Mouse (Mus musculus) monocyte, adult 2 months (primary cell): ENCODE results near the gene Pdzrn3.

ENCODE experiments used
- DNase-seq, 2 experiments: peaks; one replicate each; pipeline ENCODE4 v3.0.0; 2022; ENCODE audit warnings: low spot score in 2 of 2, low read depth in 1 of 2

The Pdzrn3 gene

GRCm38 (mm10) chr6:101377167-101377934 lies at the start of gene Pdzrn3:
Gene Pdzrn3, minus strand, starts transcription at chr6:101377897.
- DNase-seq, result no peak

DNA sequence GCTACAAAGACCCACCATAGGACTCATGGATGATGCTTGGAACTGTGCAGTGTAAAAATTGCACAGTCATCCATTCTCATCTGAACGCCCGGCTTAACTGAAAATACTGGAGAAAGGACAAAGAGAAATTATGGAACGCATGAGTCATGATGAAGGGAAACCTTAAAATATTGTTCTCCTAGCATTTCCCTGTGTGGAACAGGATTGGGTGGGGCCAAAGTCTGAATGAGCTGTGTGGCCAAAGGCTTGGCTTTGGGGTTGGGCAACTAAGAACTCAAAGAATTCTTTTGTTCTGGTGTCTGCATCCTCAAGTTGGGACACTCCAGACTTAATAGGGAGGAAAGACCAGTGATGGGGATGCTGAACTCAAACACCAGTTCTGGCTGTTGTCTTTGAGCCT lies 49.6 kb upstream of the Pdzrn3 start:
- DNase-seq, result no peak

- DNase-seq, result no peak
Observed at GRCm38 (mm10) chr6:101426301-101426700, 48.6 kb upstream of the Pdzrn3 start.

GRCm38 (mm10) chr6:101422084-101422954 lies 44.6 kb upstream of the Pdzrn3 start:
- no peak for DNase-seq

DNA sequence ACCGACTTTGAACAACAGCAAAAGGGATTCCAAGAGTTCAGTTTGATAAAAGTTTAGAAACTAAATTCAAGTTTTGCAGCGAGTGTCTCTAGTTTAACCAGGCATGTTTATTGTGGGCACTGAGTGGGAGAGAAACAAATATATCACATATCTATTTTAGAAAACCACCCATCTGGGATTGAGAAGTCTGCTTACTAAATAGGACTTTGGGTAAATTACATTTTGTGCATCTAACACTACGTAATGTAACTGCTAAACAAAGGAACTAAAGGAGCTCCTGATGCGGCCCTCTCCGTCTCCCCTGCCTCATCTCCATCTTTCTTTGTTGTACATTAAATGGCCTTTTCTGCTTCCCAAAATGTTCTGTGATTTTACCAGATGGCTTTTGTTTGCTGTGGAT lies 40.5 kb upstream of the Pdzrn3 start:
- DNase-seq, result no peak

GRCm38 (mm10) chr6:101411701-101412100 lies 34.0 kb upstream of the Pdzrn3 start:
- DNase-seq, result no peak

DNA sequence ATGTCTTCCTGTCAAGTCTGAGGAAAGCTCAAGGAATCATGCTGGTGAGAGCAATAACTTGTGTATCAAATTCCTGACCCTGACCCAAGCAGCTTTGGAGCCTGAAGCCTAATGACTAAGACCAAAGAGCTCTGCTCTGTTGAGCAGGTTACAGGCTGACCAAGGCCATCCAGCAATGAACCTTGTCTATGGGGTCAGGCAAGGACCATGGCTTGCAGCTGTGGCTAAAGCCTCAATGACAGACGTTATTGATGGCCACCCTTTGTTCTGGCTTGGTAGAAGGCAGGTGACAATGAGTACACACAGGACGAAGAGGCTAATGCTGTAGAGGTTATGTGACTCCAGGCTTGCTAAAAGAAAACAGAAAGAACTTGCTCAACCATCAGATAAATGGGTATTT lies 33.4 kb upstream of the Pdzrn3 start:
- DNase-seq, result no peak

DNA sequence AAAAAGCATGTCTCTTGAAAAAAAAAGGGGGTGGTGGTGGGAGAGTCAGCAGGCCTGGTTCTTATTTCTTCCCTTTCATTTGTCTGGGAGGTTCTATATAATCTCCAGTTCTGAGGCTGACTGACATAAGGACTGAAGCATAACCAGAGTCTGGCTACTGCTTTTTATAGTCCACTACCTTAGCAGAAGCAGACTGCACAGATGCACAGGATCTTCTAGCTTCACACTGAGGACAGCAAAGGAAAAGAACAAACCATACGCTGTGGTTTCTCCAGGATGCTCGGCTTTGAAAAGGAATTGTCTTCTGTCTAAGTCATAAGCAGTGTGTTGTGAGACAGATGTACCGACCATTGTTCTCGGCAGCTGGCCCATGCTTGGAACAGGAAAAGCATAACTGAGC lies 19.0 kb upstream of the Pdzrn3 start:
- no peak for DNase-seq

DNA sequence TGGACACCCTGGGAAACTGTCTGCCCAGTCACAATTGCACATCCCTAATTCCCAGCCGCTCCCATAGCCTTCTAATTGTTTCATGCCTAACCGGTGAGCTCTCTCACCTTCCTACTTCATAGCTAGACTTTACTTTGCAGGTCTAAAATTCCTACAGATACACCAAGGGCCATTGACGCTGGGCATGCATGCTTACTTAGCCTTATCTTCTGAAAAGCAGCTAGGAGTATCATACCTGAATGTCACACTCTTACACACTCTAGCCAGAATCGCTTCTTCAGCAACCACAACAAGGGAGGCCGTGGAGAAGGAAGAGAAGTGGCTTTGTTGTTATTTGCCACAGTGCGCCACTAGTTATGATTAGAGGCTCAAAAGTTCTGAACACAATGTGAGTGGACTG lies 18.2 kb upstream of the Pdzrn3 start:
- no peak for DNase-seq

GRCm38 (mm10) chr6:101392801-101393117 lies 15.1 kb upstream of the Pdzrn3 start:
- DNase-seq, result no peak

GRCm38 (mm10) chr6:101392107-101392800 lies 14.6 kb upstream of the Pdzrn3 start:
- no peak for DNase-seq

- no peak for DNase-seq
Observed at GRCm38 (mm10) chr6:101385490-101385889, 7.8 kb upstream of the Pdzrn3 start.

- no peak for DNase-seq
Observed at GRCm38 (mm10) chr6:101384958-101385357, 7.3 kb upstream of the Pdzrn3 start.

GRCm38 (mm10) chr6:101384476-101384875 lies 6.8 kb upstream of the Pdzrn3 start:
- no peak for DNase-seq

GRCm38 (mm10) chr6:101382891-101383290 lies 5.2 kb upstream of the Pdzrn3 start:
- DNase-seq, result no peak

DNA sequence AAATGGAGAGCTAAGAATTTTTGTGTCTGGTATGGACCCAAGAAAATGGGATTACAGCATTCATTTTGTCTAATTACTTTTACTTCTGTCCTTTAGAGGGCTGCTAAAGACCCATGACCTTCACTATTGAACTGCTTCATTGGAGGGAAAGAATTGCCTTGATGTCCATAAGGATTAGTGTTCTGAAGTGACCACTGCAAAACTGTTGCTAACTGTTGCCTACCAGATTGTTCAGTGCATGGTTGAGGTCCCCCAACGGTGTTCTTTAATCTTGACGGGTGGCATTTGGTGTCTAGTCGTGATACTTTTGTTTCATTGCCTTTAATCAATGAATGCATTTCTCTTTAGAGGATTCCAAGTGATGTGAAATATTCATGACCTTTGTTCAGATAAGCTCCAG lies 1.8 kb upstream of the Pdzrn3 start:
- DNase-seq, result no peak

DNA sequence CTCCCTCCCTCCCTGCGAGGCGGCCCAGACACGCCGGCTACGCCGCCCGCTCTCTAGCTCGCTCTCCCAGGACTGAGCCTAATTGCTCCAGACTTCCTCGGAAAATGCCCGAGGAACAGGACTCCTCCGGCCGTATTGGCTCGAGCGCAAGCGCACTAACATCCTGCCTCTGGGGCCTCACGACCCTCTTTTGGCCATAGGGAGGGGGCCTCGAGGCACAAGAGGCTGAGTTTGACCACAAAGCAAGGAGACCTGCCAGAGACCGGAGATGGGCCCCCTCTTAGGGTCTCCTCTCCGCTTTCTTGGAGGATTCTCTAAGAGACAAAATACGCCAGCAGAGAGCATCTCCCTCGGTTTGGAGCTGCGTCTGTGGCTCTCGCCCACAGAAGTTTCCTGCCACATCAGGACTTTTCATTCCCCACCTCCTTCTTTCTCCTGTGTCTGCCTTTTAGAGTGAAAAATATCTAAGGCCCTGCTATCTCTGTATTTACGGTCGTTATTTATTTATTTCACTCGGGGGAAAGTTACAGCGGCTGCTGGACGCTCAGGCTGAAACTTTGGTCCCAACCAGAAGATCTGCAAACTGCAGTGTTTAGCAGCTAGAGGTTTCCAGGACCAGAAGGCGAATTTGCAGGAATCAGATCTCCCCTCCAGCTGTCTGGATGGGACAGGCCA lies 375 bp upstream of the Pdzrn3 start:
- no peak for DNase-seq

DNA sequence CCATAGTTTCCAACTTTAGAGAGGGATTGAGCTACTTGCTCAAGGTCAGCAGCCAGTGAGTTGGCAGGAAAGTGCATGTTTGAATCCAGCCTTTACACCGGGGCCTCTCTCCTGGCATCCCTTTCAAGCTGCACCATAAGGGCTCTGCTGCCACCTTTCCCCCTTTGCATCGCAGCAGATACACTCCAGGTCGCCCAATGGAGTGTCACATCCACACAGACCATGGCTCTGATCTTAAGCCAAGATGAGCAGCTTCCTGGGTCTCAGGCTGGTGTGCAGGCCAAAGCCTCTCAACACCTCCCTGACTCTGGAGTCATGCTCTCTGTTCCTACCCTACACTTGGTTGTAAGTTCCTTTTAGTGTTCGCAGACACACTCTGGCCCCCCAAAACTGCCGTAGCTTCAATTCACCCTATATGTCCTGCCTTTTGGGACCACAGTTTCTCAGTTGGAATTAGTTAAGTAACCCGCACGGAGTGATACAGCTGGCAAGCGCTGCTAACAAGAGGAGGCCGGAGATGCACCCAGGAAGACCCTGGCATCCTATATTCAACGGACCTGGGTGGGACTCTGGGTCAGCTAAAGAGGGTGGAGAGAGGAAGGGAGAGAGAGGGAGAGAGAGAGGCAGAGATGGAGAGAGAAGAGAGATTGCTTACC lies 1.1 kb downstream of the Pdzrn3 start:
- DNase-seq, result no peak

DNA sequence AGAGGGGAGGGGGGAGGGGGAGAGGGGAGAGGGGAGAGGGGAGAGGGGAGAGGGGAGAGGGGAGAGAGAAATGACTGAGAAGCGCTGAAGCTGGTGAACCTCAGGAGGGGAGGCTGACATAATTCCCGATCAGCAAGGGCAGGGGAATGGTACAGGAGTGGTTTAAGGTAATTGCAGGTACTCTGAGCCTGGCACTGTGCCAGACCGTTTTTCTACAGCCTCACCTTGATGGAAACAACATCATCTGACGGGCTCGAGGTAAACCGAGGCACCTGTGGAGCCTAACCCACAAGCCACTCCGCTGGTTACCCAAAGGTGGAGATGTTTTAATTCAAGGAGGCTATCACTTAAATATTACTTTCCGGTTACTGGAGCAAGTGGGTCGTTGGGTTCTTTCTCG lies 1.6 kb downstream of the Pdzrn3 start:
- no peak for DNase-seq

- no peak for DNase-seq
Observed at GRCm38 (mm10) chr6:101374721-101375120, 3.0 kb downstream of the Pdzrn3 start.

DNA sequence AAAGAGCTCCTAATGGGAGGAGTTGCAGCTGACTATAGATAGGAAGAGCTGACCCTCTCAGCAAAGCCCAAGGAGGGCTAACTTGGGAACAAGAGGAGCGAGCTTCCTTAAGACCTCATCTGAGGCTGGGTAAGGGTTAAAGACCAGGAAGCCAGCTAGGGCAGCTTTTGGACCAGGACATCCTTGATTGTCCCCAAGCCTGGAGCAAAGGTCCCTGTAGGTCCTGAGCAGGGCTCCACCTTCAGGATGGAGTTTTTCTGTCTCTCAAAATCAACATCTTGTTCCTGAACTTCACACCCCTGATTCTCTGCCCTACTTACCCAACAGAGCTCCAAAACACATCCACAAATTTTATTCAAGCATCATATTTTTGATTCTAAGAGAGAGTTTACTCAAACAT lies 3.5 kb downstream of the Pdzrn3 start:
- DNase-seq, result no peak
